Mouse (Mus musculus) layer of hippocampus, postnatal 10 days (tissue): ENCODE measurements around the gene Ephb3. TPM values are rescaled to one million over a fixed set of nuclear protein-coding genes. Genes with fewer than 3 reads are reported as not detected.
"Not testable (repeated sequence)": the region's sequence is repeated elsewhere in the genome, so short reads cannot be mapped to it uniquely, and the experiment has no call there.

Experiments used
- DNase-seq, 2 experiments: peaks; one replicate each; pipeline ENCODE4 v3.0.0; 2021; ENCODE audit warnings: low spot score in 2 of 2
- long read RNA-seq: library from polyadenylated mRNA; stranded (forward); transcript quantifications from one replicate; pipeline ENCODE4 v2.0.0, GENCODE M21; 2023
- total RNA-seq, 2 experiments: library from RNA; stranded (reverse); gene quantifications; 2 replicates each; pipeline ENCODE4 v1.2.3; 2021

Ephb3 gene
- total RNA-seq, result 10 to 100 TPM; 22.3 to 28.3 TPM
- long read RNA-seq, full-length matches to known transcripts, result 5 of 14 reads
- long read RNA-seq, partial matches to known transcripts, result 6 of 14 reads
- long read RNA-seq, other reads (novel, unspliced or antisense), result 3 of 14 reads

DNA sequence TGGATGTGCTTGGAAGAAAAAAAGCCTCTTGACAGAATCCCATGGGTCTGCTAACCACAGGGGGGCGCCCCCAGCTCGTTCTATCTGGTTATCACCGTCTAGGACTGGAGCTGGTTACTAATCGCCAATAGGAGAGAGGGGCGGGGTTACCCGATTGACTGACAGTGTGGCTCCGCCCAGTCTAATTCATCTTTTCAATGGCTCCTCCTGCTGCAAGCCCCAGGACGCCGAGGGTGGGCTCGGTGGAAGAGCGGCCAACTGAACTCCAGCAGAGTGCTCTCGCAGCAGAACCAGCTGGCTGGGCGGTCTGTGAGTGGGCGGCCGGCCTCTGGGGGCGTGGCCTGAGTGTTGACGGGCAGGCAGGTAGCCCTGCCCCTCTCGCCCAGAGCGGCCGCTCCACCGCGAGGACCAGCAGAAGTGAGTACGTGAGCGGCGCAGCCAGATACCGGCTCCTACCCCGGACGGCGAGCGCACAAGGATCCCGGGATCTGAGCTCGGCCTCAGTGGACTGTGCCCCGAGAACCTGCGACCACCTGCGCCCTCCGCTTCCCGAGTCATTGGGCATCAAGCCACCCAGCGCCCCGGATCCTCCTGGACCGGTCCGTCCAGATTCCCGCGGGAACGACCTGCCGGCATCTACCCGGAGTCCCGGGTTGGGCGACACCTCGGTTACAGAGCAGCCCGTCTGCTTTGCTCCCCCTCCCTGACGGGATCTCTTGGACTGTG lies at the start of gene Ephb3:
Gene Ephb3 (plus strand): TSS at position 389 of the 726 bp plus-strand sequence.
- peak; percentile 100 for DNase-seq

DNA sequence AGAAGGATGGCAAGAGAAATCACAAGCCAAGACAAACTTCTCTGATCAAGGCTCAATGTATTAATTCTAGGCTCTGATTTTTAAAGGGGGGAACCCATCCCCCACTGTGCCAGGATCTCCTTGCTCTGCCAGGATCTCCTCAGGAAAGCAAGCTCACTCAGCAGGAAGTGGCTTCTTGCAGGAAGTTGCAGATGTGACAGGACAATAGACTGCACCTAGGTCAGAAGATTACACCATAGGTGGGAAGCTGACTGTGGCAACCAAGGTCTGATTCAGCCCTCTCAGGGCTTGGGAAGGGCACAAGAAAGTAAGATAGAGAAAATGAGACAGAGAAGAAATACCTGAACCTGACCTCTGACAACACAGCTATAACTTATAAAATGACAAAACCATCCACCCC lies 48.3 kb upstream of the Ephb3 start:
- DNase-seq, result not testable (repeated sequence)

DNA sequence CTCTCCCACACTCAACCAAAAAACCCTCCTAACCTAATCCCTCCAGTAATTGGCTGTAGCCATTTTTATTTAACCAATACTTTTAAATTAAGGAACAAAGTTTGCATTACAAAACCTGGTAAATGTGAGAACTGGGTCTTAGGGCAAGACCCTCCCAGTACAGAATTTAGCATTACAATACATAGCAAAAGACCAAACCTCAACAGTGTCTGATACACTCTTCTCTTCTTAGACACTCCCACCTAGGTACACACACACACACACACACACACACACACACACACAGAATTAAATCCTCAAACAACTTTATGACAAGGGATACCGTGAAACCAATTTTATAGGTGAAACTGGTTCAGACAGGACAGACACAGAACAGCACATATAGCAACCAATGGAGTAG lies 45.3 kb upstream of the Ephb3 start:
- not testable (repeated sequence) for DNase-seq

DNA sequence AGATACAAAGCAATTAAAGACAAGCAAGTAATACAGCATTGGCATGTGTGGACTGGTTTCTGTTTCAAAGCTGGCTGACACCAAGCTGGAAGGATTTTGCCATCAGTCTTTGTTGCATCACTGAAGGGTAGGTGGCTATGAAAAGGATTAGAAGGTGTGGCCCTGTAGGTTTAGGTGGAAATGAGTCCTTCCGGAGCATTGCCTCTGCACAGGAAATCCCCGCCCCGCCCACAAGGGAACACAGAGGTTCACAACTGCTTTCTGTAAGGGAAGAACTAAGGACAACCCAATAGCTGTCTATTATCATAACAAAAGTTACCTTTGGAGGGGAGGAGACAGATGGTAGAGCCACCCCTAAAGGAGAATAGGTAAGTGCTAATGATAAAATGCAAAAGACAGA lies 41.1 kb upstream of the Ephb3 start:
- DNase-seq, result not testable (repeated sequence)

DNA sequence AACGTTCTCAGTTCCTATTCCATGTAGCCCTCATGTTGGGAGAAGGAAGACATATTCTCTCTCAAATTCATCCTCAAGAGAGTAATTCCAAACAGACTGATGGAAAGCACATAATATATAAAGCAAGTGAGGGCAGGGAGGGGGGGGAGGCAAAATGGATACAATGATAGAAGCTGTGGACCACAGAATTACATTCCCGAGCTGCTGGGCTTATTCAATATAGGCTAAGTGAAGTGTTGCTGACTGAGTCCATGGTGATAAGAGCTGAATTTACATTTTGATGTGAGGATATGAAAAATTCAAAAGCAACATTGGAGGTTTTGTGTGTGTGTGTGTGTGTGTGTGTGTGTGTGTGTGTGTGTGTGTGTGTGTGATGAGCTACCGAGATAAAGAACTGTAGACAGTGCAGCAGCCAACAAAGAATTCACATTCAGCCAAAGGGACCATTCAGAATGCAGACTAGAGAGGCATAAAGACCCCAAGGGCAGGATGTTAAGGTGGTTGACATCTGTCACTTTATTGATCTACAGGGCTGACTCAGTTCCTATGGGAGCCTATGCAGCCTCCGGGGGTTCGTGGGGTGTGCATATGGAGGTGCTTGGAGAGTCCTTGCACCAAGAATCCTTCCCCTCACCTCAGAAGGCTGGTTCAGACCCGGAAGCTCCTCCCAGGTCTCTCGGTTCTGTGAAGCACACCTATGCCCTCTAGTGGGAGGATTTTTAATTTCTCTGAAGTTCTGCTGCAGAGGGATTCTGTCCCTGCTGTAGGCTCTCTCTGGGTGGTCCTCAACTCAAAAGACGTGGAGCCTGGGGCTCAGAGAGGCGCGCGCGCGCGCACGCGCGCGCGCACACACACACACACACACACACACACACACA lies 39.0 kb upstream of the Ephb3 start:
- peak in 1 of 2 experiments; percentile 15 for DNase-seq

DNA sequence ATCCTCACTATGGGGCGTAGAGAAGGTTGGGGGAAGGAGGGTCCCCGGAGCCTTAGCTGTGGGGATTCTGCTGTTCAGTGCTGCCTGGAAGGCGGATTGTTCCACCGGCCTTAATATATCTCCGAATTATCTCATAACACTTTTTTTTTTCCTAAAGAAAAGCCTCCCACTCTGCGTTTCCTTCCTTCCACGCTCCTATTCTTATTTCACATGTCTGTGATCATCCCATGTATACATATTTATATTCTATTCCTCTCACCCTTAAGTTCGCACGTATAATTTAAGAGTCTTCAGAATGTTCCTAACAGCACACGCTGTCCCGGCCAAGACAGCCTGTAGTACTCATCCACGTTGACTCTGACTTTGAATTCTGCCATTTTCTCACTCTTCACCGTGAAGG lies 35.8 kb upstream of the Ephb3 start:
- no peak for DNase-seq

- no peak for DNase-seq
Measured at GRCm38 (mm10) chr16:21175236-21175635, 29.3 kb upstream of the Ephb3 start.

DNA sequence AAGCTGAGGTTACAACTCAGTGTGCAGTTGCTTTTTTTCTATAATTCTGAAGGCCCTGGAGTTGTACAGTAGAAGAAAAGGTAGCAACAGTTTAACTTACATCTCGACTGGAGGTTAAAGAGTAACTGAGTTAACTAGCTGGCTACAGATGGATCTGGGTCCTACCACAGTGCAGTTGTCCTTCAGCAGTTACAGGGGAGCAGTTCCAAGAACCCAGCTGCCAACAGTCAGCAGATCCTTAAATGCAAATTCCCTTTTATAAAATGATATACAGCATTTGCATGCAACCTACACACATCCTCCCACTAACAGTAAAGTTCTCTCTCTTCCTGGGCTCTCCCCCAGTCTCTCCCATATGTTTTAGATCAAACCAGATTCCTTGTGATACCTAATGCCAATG lies 22.4 kb upstream of the Ephb3 start:
- no peak for DNase-seq

- DNase-seq, result no peak
Measured at GRCm38 (mm10) chr16:21184697-21185096, 19.9 kb upstream of the Ephb3 start.

- no peak for DNase-seq
Measured at GRCm38 (mm10) chr16:21187568-21187967, 17.0 kb upstream of the Ephb3 start.

- DNase-seq, result no peak
Measured at GRCm38 (mm10) chr16:21188345-21188744, 16.2 kb upstream of the Ephb3 start.

DNA sequence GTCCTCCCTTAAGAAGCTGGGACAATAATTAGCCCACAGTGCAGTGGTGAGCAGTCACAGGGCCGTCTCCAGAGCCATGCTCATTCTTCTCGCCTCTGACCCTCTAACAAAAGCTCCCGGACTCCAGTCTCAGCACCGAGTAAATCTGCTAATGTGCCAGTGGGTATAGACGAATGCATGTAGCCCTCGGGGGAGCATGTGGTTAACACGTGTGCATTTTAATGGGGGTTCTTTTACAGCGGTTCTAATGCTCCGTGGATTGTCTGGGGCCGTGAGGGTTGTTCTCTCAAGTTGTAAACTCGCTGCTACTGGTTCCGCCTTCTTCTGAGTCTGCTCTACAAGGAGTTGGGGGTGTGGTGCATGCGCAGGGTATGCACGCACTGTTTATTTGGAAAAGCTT lies 13.0 kb upstream of the Ephb3 start:
- DNase-seq, result no peak

DNA sequence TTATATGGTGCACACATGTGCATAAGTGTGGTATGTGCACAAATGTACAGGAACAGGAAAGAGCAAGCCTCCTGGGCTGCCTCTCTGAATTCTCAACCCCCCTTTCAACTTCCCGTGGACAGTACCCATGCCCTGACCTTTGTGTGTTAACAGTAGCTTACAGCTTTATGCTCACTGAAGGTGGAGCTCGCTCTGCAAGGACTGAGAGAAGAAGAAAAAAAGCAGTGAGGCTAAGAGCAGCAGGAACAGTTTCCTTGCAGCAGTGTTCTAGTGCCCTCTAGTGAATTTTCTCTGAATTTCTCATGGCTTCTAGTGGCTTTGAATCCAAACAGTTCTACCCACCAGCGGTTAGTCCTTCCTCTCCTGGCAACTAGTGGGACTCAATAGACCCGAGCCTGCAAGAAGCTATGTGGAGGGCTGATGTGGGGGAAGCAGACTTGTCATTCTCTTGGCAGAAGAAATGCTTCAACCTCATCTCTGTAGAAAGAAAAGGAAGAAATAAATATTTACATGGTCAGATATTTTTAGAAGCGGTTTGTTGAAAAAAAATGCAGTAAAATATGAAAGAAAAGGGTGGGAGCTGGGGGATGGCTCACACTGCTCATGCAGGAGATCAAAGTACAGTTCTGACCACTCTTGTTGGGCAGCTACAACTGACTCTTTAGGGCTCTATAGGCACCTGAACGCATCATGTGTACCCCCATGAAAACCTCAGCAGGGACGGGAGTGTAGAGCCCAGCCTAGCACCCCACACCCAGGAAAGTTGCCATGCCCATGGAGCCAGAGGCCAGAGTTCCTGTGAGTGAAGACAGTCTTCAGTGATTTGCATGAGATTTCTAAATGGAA lies 11.8 kb upstream of the Ephb3 start:
- DNase-seq, result no peak

DNA sequence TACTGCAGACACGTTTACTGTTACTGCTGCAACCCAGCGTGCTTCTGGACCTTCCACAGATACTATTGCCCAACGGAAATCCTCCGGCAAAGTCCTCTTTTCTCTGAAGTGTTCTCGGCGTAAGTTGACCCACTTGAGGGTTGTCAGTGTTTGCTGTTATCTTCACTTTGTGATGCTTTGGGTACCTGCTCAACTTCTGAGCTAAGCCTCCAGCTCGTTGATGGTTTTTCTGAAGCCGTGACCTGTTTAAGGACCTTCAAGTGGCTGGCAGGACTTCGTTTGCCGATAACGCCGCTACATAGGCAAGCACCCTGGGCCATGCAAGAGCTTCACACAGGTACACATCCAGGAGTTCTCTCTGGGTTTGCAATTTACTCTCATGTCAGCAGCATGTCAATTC lies 10.4 kb upstream of the Ephb3 start:
- DNase-seq, result no peak

- no peak for DNase-seq
Measured at GRCm38 (mm10) chr16:21195260-21195866, 9.2 kb upstream of the Ephb3 start.

DNA sequence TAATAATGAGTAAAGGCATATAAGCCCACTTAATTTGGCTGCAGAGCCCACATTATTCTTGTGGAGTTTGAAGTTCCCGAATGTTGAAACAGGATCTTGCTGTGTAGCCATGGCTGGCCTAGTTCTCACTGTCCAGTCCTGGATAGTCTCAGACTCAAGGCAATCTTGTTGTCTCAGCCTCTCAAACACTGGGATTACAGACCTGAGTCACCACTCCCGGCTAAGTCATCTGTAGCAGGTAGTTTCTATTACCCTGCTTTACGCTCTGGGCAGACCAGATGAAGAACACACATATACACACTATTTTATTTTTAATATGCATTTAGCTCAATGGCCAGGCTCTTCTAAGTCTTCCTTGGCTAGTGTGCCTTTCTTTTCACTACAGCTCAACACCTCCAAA lies 8.0 kb upstream of the Ephb3 start:
- DNase-seq, result no peak

DNA sequence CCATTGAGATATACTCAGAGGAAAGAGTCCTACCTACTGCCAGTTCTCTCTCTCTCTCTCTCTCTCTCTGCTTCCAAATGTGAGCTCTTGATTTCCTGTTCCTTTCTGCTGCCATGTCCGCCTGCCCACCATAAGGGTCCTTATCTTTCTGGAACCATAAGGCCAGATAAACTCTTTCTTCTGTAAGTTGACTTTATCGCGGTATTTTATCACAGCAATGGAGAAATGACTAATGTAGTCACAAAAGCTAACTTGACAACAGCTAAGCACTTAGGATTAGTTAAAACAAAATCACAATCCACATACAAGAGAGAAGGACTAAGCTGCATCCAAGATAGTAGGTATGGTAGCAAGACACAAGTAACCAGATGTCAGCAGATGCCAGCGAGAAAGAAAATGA lies 7.0 kb upstream of the Ephb3 start:
- no peak for DNase-seq

DNA sequence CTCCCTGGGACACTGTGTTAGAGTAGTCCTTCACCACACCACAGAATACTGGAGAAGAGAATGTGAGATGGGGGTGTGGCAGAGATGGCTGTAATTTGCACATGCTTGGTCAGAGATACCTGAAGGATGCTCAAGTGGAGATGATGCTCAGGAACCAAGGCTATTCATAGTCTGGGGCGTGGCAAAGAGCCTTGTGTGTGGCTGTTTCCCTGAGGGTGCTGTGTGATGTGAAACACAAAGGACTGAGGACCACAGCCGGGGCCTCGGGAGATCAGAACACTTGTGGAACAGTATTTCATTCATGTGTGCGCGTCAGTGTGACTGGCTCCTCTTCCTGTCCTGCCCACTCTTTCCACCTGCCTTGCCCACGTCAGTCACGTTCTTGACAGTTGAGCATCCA lies 6.5 kb upstream of the Ephb3 start:
- no peak for DNase-seq

GRCm38 (mm10) chr16:21198529-21198928 lies 6.0 kb upstream of the Ephb3 start:
- DNase-seq, result no peak

GRCm38 (mm10) chr16:21199426-21199825 lies 5.1 kb upstream of the Ephb3 start:
- no peak for DNase-seq

GRCm38 (mm10) chr16:21202731-21203130 lies 1.8 kb upstream of the Ephb3 start:
- no peak for DNase-seq
